Mouse (Mus musculus) lung, embryonic 16.5 days (tissue): ENCODE results near the gene Gldc. TPM values are rescaled to one million over a fixed set of nuclear protein-coding genes. Genes with fewer than 3 reads are reported as not detected.
"Not testable (repeated sequence)": the region's sequence is repeated elsewhere in the genome, so short reads cannot be mapped to it uniquely, and the experiment has no call there.

ENCODE experiments used
- ATAC-seq: fragments of 200-750 bp; cut with Nextera tagmentation; 2 replicates; pipeline ENCODE4 v1.8.0; 2017; ENCODE audit warnings: low read depth, mild to moderate bottlenecking, moderate library complexity
- H3K27ac ChIP-seq: fragments of 300-500 bp; sonication (generic); 2 replicates; pipeline ENCODE4 v1.5.1; 2014; ENCODE audit warnings: mild to moderate bottlenecking, control low read depth, low read length
- H3K27me3 ChIP-seq: fragments of 300-500 bp; sonication (generic); 2 replicates; pipeline ENCODE4 v1.6.1; 2014; ENCODE audit warnings: low read depth, low read length, mixed read lengths; ENCODE audit not compliant: control insufficient read depth, insufficient read depth
- H3K36me3 ChIP-seq: fragments of 300-500 bp; sonication (generic); 2 replicates; pipeline ENCODE4 v1.6.1; 2014; ENCODE audit warnings: low read length; ENCODE audit not compliant: control insufficient read depth, insufficient read depth
- H3K4me1 ChIP-seq: fragments of 300-500 bp; sonication (generic); replicated peaks from 2 replicates; pipeline ENCODE4 v1.6.1; 2014; ENCODE audit warnings: low read length, mixed read lengths; ENCODE audit not compliant: control insufficient read depth, insufficient read depth
- H3K4me2 ChIP-seq: fragments of 300-500 bp; sonication (generic); 2 replicates; pipeline ENCODE4 v1.6.1; 2014; ENCODE audit warnings: low read depth, low read length, control low read depth
- H3K4me3 ChIP-seq: fragments of 300-500 bp; sonication (generic); 2 replicates; pipeline ENCODE4 v1.5.1; 2014; ENCODE audit warnings: mild to moderate bottlenecking, low read length, control low read depth
- H3K9ac ChIP-seq: fragments of 300-500 bp; sonication (generic); 2 replicates; pipeline ENCODE4 v1.6.1; 2014; ENCODE audit warnings: low read length, control low read depth
- H3K9me3 ChIP-seq: fragments of 300-500 bp; sonication (generic); 2 replicates; pipeline ENCODE4 v1.6.1; 2016; ENCODE audit warnings: low read length; ENCODE audit not compliant: control insufficient read depth
- WGBS: fragments of 180-500 bp; shearing (Covaris S2); extraction: QIAGEN DNeasy Blood & Tissue Kit; methylation state at CpG from one replicate; pipeline ENCODE4 v1.1.7; 2014; 5-methylcytosine and 5-hydroxymethylcytosine counted together
- polyA plus RNA-seq: library from polyadenylated mRNA; unstranded; fragments of >200 nt; fragmentation: Nextera tagmentation; extraction: Ambion mirVana; gene quantifications from 2 replicates; pipeline ENCODE4 v1.2.1, GENCODE M21; 2015

Gene Gldc
- polyA plus RNA-seq = 0.60 and 0.73 TPM in 2 replicates

GRCm38 (mm10) chr19:30174919-30175571 lies at the start of gene Gldc:
Gldc (minus strand) TSS chr19:30175429.
- H3K4me1 ChIP-seq = peaks cover 6% of the 10 kb centered on the region
- ATAC-seq = peak; percentile 87
- 1% methylated on average over 48 of the region's 53 CpGs for whole genome bisulfite sequencing
- no peaks in the 10 kb centered on the region for H3K36me3 ChIP-seq
- no peak within 1 kb of the TSS for H3K27ac ChIP-seq
- H3K4me2 ChIP-seq = peak within 1 kb of the TSS; percentile 93
- H3K9ac ChIP-seq = peak within 1 kb of the TSS; percentile 25; the same call in 1 of the 2 replicates
- H3K4me3 ChIP-seq = peak within 1 kb of the TSS; percentile 52
- peaks cover 29% of the 10 kb centered on the region for H3K27me3 ChIP-seq
- H3K9me3 ChIP-seq = peaks cover 4% of the 10 kb centered on the region; the same call in 1 of the 2 replicates

GRCm38 (mm10) chr19:30222593-30222992 lies 47.4 kb upstream of the Gldc start:
- not testable (repeated sequence) for H3K4me3 ChIP-seq, ATAC-seq
- WGBS = 32% methylated on average over 8 of the region's 8 CpGs

GRCm38 (mm10) chr19:30217335-30217734 lies 42.1 kb upstream of the Gldc start:
- Histone ChIP-seq H3K9ac (no peak overlapping the region), H3K4me2 (no peak overlapping the region), H3K4me3 (no peak overlapping the region), H3K27me3 (no peaks in the 10 kb centered on the region), H3K36me3 (no peaks in the 10 kb centered on the region), H3K9me3 (no peaks in the 10 kb centered on the region), H3K27ac (no peak overlapping the region), H3K4me1 (no peaks in the 10 kb centered on the region)
- no peak for ATAC-seq
- WGBS = 13% methylated on average over 7 of the region's 7 CpGs

More at GRCm38 (mm10) chr19:30222593-30222992, 47.4 kb upstream of the Gldc start:
- H3K9ac ChIP-seq, H3K9me3 ChIP-seq, H3K4me1 ChIP-seq, H3K27me3 ChIP-seq, H3K36me3 ChIP-seq, H3K27ac ChIP-seq, H3K4me2 ChIP-seq: not testable (repeated sequence)

- no peak for ATAC-seq
- H3K4me1 ChIP-seq = no peaks in the 10 kb centered on the region
- WGBS = 69% methylated on average over 4 of the region's 4 CpGs
- H3K9ac ChIP-seq = no peak overlapping the region
- no peaks in the 10 kb centered on the region for H3K27me3 ChIP-seq
- H3K4me3 ChIP-seq = no peak overlapping the region
- no peak overlapping the region for H3K27ac ChIP-seq
- H3K36me3 ChIP-seq = no peaks in the 10 kb centered on the region
- H3K4me2 ChIP-seq = no peak overlapping the region
- no peaks in the 10 kb centered on the region for H3K9me3 ChIP-seq
Measured at GRCm38 (mm10) chr19:30216186-30216585, 41.0 kb upstream of the Gldc start.

GRCm38 (mm10) chr19:30215736-30216135 lies 40.5 kb upstream of the Gldc start:
- 68% methylated on average over 2 of the region's 2 CpGs for WGBS

GRCm38 (mm10) chr19:30214026-30214425 lies 38.8 kb upstream of the Gldc start:
- no peak overlapping the region for H3K4me2 ChIP-seq
- no peak overlapping the region for H3K4me3 ChIP-seq
- no peaks in the 10 kb centered on the region for H3K4me1 ChIP-seq
- H3K27me3 ChIP-seq = no peaks in the 10 kb centered on the region
- H3K9me3 ChIP-seq = no peaks in the 10 kb centered on the region
- no peak for ATAC-seq
- H3K9ac ChIP-seq = no peak overlapping the region
- 27% methylated on average over 2 of the region's 2 CpGs for WGBS
- H3K36me3 ChIP-seq = no peaks in the 10 kb centered on the region
- H3K27ac ChIP-seq = no peak overlapping the region

More at GRCm38 (mm10) chr19:30215736-30216135, 40.5 kb upstream of the Gldc start:
- not testable (repeated sequence) for H3K4me2 ChIP-seq, ATAC-seq, H3K27ac ChIP-seq, H3K4me3 ChIP-seq, H3K4me1 ChIP-seq, H3K27me3 ChIP-seq, H3K36me3 ChIP-seq, H3K9me3 ChIP-seq, H3K9ac ChIP-seq

- not testable (repeated sequence) for ATAC-seq, H3K27me3 ChIP-seq, H3K27ac ChIP-seq, H3K9me3 ChIP-seq, H3K9ac ChIP-seq, H3K4me2 ChIP-seq, H3K4me1 ChIP-seq, H3K4me3 ChIP-seq, H3K36me3 ChIP-seq
- WGBS = 74% methylated on average over 8 of the region's 8 CpGs
Measured at GRCm38 (mm10) chr19:30209006-30209405, 33.8 kb upstream of the Gldc start.

GRCm38 (mm10) chr19:30206981-30207380 lies 31.8 kb upstream of the Gldc start:
- Histone ChIP-seq H3K9me3 (no peaks in the 10 kb centered on the region), H3K4me1 (no peaks in the 10 kb centered on the region), H3K27ac (no peak overlapping the region), H3K36me3 (no peaks in the 10 kb centered on the region), H3K9ac (no peak overlapping the region), H3K27me3 (no peaks in the 10 kb centered on the region), H3K4me3 (no peak overlapping the region), H3K4me2 (no peak overlapping the region)
- no peak for ATAC-seq
- 52% methylated on average over 1 of the region's 1 CpGs for WGBS

- Histone ChIP-seq H3K27me3 (no peaks in the 10 kb centered on the region), H3K4me2 (no peak overlapping the region), H3K4me3 (no peak overlapping the region), H3K9me3 (no peaks in the 10 kb centered on the region), H3K4me1 (no peaks in the 10 kb centered on the region), H3K27ac (no peak overlapping the region), H3K9ac (no peak overlapping the region), H3K36me3 (no peaks in the 10 kb centered on the region)
- WGBS = 72% methylated on average over 4 of the region's 4 CpGs
- no peak for ATAC-seq
Measured at GRCm38 (mm10) chr19:30205874-30206273, 30.6 kb upstream of the Gldc start.
